Mouse (Mus musculus) heart, embryonic 15.5 days (tissue): Measurements from ENCODE around the gene Qrich1. TPM values are rescaled to one million over a fixed set of nuclear protein-coding genes. Genes with fewer than 3 reads are reported as not detected.
"Not testable (repeated sequence)": the region's sequence is repeated elsewhere in the genome, so short reads cannot be mapped to it uniquely, and the experiment has no call there.

ENCODE experiments used
- ATAC-seq: fragments of 200-750 bp; cut with Nextera tagmentation; replicated peaks from 2 replicates; pipeline ENCODE4 v1.8.0; 2017; ENCODE audit warnings: low read depth, moderate TSS enrichment; ENCODE audit not compliant: insufficient number of reproducible peaks, insufficient read depth, low FRiP score
- H3K27ac ChIP-seq: fragments of 300-500 bp; sonication (generic); 2 replicates; pipeline ENCODE4 v1.5.1; 2015; ENCODE audit warnings: mild to moderate bottlenecking, inconsistent platforms
- H3K27me3 ChIP-seq: fragments of 300-500 bp; sonication (generic); 2 replicates; pipeline ENCODE4 v1.6.1; 2015; ENCODE audit warnings: inconsistent platforms
- H3K36me3 ChIP-seq: fragments of 300-500 bp; sonication (generic); 2 replicates; pipeline ENCODE4 v1.6.1; 2015; ENCODE audit warnings: mild to moderate bottlenecking, inconsistent platforms
- H3K4me1 ChIP-seq: fragments of 300-500 bp; sonication (generic); replicated peaks from 2 replicates; pipeline ENCODE4 v1.6.1; 2015; ENCODE audit warnings: inconsistent platforms
- H3K4me2 ChIP-seq: fragments of 300-500 bp; sonication (generic); 2 replicates; pipeline ENCODE4 v1.6.1; 2015; ENCODE audit warnings: inconsistent platforms, mild to moderate bottlenecking, moderate library complexity
- H3K4me3 ChIP-seq: fragments of 300-500 bp; sonication (generic); 2 replicates; pipeline ENCODE4 v1.5.1; 2015; ENCODE audit warnings: mild to moderate bottlenecking, inconsistent platforms
- H3K9ac ChIP-seq: fragments of 300-500 bp; sonication (generic); 2 replicates; pipeline ENCODE4 v1.6.1; 2015; ENCODE audit warnings: mild to moderate bottlenecking, inconsistent platforms
- H3K9me3 ChIP-seq: fragments of 300-500 bp; sonication (generic); replicated peaks from 2 replicates; pipeline ENCODE4 v1.6.1; 2016; ENCODE audit warnings: inconsistent platforms
- WGBS: fragments of 180-500 bp; shearing (Covaris S2); methylation state at CpG from one replicate; pipeline ENCODE4 v1.1.7; 2015; ENCODE audit warnings: mixed read lengths; 5-methylcytosine and 5-hydroxymethylcytosine counted together
- microRNA counts: library from miRNA; unstranded; fragments of <30 nt; microRNA quantifications from one replicate; lab custom pipeline; 2016
- microRNA-seq: library from miRNA; unstranded; fragments of <30 nt; microRNA quantifications from one replicate; pipeline ENCODE4, GENCODE M21; 2016
- polyA plus RNA-seq: library from polyadenylated mRNA; unstranded; fragments of >200 nt; fragmentation: Nextera tagmentation; extraction: Ambion mirVana; gene quantifications from 2 replicates; pipeline ENCODE4 v1.2.1, GENCODE M21; 2015

Gene Qrich1
- polyA plus RNA-seq, 1 experiment from 2014 or later: 75.1 TPM

GRCm38 (mm10) chr9:108599021-108599566 is 82.5 kb downstream of the Qrich1 start:
- Histone ChIP-seq H3K4me3 (no peak overlapping the region), H3K4me2 (no peak overlapping the region), H3K4me1 (peaks cover 26% of the 10 kb centered on the region), H3K36me3 (peaks cover 18% of the 10 kb centered on the region), H3K9me3 (no peaks in the 10 kb centered on the region), H3K9ac (no peak overlapping the region), H3K27ac (no peak overlapping the region), H3K27me3 (no peaks in the 10 kb centered on the region)
- WGBS: 70% methylated on average over 4 of the region's 4 CpGs
- ATAC-seq: no peak

- H3K36me3 ChIP-seq: peaks cover 26% of the 10 kb centered on the region
- WGBS: 44% methylated on average over 2 of the region's 2 CpGs
- no peak overlapping the region for H3K9ac ChIP-seq
- H3K27ac ChIP-seq: no peak overlapping the region
- no peak for ATAC-seq
- no peak overlapping the region for H3K4me3 ChIP-seq
- no peaks in the 10 kb centered on the region for H3K27me3 ChIP-seq
- peaks cover 26% of the 10 kb centered on the region for H3K4me1 ChIP-seq
- no peak overlapping the region for H3K4me2 ChIP-seq
- H3K9me3 ChIP-seq: no peaks in the 10 kb centered on the region
Observed at GRCm38 (mm10) chr9:108600011-108600410, 83.4 kb downstream of the Qrich1 start.

- Histone ChIP-seq H3K4me2 (no peak overlapping the region), H3K36me3 (peaks cover 43% of the 10 kb centered on the region), H3K9me3 (no peaks in the 10 kb centered on the region), H3K4me3 (no peak overlapping the region), H3K4me1 (peaks cover 18% of the 10 kb centered on the region), H3K27me3 (no peaks in the 10 kb centered on the region), H3K27ac (no peak overlapping the region), H3K9ac (no peak overlapping the region)
- WGBS: 75% methylated on average over 4 of the region's 4 CpGs
- no peak for ATAC-seq
Observed at GRCm38 (mm10) chr9:108601986-108602385, 85.4 kb downstream of the Qrich1 start.

- not testable (repeated sequence) for H3K9ac ChIP-seq, ATAC-seq, H3K4me2 ChIP-seq, H3K4me3 ChIP-seq, H3K27ac ChIP-seq, H3K27me3 ChIP-seq, H3K9me3 ChIP-seq, H3K4me1 ChIP-seq
- H3K36me3 ChIP-seq: peaks cover 96% of the 10 kb centered on the region
- 84% methylated on average over 5 of the region's 5 CpGs for WGBS
Observed at GRCm38 (mm10) chr9:108607929-108608328, 91.3 kb downstream of the Qrich1 start.

GRCm38 (mm10) chr9:108608889-108609288 is 92.3 kb downstream of the Qrich1 start:
- WGBS: 82% methylated on average over 4 of the region's 4 CpGs
- Histone ChIP-seq H3K4me2 (no peak overlapping the region), H3K9ac (no peak overlapping the region), H3K27me3 (no peaks in the 10 kb centered on the region), H3K4me3 (no peak overlapping the region), H3K4me1 (peaks cover 8% of the 10 kb centered on the region), H3K36me3 (peaks cover 92% of the 10 kb centered on the region), H3K27ac (no peak overlapping the region), H3K9me3 (no peaks in the 10 kb centered on the region)
- ATAC-seq: no peak

MicroRNAs within 50 kb of the gene (microRNA counts, 519-probe panel; counts per million panel counts)
- 2,762 counts per million, percentile 66 among the panel's probes with 10 or more counts for microRNA mmu-miR-191 (lab: Ali Mortazavi, UCI)
- 2,714 counts per million, percentile 64 among the panel's probes with 10 or more counts for microRNA mmu-miR-425 (lab: Ali Mortazavi, UCI)

Small RNA genes lying within 50 kb of the gene (microRNA-seq; reads per million reads assigned to microRNA genes)
- gene Gm24083: not detected
- not detected for gene Mir191
- gene Mir425: 1,736 reads per million, percentile 82 among the genes with 10 or more reads in this experiment

Other genes starting within 250 kb of the Qrich1 start
- 23.9 and 29.0 TPM in 2 replicates for gene Nicn1, start 226.4 kb upstream of the Qrich1 start, polyA plus RNA-seq
- gene Amt, start 220.0 kb upstream of the Qrich1 start, polyA plus RNA-seq: 8.2 and 9.1 TPM in 2 replicates
- gene Rhoa, start 210.7 kb upstream of the Qrich1 start, polyA plus RNA-seq: 356 and 369 TPM in 2 replicates
- 31.6 and 34.9 TPM in 2 replicates for gene Tcta, start 210.6 kb upstream of the Qrich1 start, polyA plus RNA-seq
- 746 and 792 TPM in 2 replicates for gene Gpx1, start 177.9 kb upstream of the Qrich1 start, polyA plus RNA-seq
- 68.3 and 88.0 TPM in 2 replicates for gene Usp4, start 169.0 kb upstream of the Qrich1 start, polyA plus RNA-seq
- gene 1700102P08Rik, start 124.0 kb upstream of the Qrich1 start, polyA plus RNA-seq: 0.38 and 0.53 TPM in 2 replicates
- gene Ccdc36, start 88.3 kb upstream of the Qrich1 start, polyA plus RNA-seq: 0.84 and 1.1 TPM in 2 replicates
- gene BC048562, start 80.3 kb upstream of the Qrich1 start, polyA plus RNA-seq: not detected in 2 replicates
- gene Ccdc71, start 56.3 kb upstream of the Qrich1 start, polyA plus RNA-seq: 32.2 and 42.1 TPM in 2 replicates
- gene Klhdc8b, start 55.2 kb upstream of the Qrich1 start, polyA plus RNA-seq: 95.7 and 103 TPM in 2 replicates
- gene Lamb2, start 37.1 kb upstream of the Qrich1 start, polyA plus RNA-seq: 55.5 and 64.2 TPM in 2 replicates
- gene Usp19, start 26.2 kb upstream of the Qrich1 start, polyA plus RNA-seq: 51.5 and 68.5 TPM in 2 replicates
- gene Qars, start 9.1 kb upstream of the Qrich1 start, polyA plus RNA-seq: 49.4 and 67.5 TPM in 2 replicates
- 81.6 and 97.3 TPM in 2 replicates for gene Impdh2, start 43.5 kb downstream of the Qrich1 start, polyA plus RNA-seq
- 52.6 and 55.4 TPM in 2 replicates for gene Ndufaf3, start 50.6 kb downstream of the Qrich1 start, polyA plus RNA-seq
- 66.8 and 103 TPM in 2 replicates for gene Dalrd3, start 53.1 kb downstream of the Qrich1 start, polyA plus RNA-seq
- gene Wdr6, start 61.9 kb downstream of the Qrich1 start, polyA plus RNA-seq: 42.5 and 68.5 TPM in 2 replicates
- gene P4htm, start 80.9 kb downstream of the Qrich1 start, polyA plus RNA-seq: 18.6 and 20.9 TPM in 2 replicates
- gene Arih2, start 132.6 kb downstream of the Qrich1 start, polyA plus RNA-seq: 38.3 and 47.1 TPM in 2 replicates
- gene Slc25a20, start 145.3 kb downstream of the Qrich1 start, polyA plus RNA-seq: 73.4 and 74.6 TPM in 2 replicates
- gene Prkar2a, start 172.5 kb downstream of the Qrich1 start, polyA plus RNA-seq: 25.7 and 26.8 TPM in 2 replicates